Mouse (Mus musculus) CH12.LX (cell line): ENCODE measurements at regions not wholly inside any gene's neighbourhood (a gene's known extent, or its start where the extent isn't known, plus 50 kb on each side); places are given as distances from the start of the nearest gene placed in this dataset.

Source experiments
- CTCF ChIP-seq, 2 experiments: IDR thresholded peaks in 1 of 2; conservative IDR thresholded peaks in 1 of 2; 2 replicates each; pipeline ENCODE4 v1.5.1; 2011 to 2012; ENCODE audit warnings: low read depth in 2 of 2, low read length in 2 of 2, improper control_type of control experiment in 1 of 2, inconsistent platforms in 1 of 2, mild to moderate bottlenecking in 1 of 2, moderate library complexity in 1 of 2
- E2F4 ChIP-seq: IDR thresholded peaks from 2 replicates; pipeline ENCODE4 v1.6.1; 2011; ENCODE audit warnings: low read depth, low read length, improper control_type of control experiment; ENCODE audit not compliant: insufficient replicate concordance
- EP300 ChIP-seq: IDR thresholded peaks from 2 replicates; pipeline ENCODE4 v1.6.1; 2011; ENCODE audit warnings: low read length, improper control_type of control experiment
- MAZ ChIP-seq: IDR thresholded peaks from 2 replicates; pipeline ENCODE4 v1.6.1; 2012; ENCODE audit warnings: low read depth, mild to moderate bottlenecking, inconsistent platforms, low read length, improper control_type of control experiment, moderate library complexity
- MXI1 ChIP-seq: IDR thresholded peaks from 2 replicates; pipeline ENCODE4 v1.6.1; 2011; ENCODE audit warnings: mild to moderate bottlenecking, low read depth, low read length, improper control_type of control experiment
- POLR2A ChIP-seq: IDR thresholded peaks from 2 replicates; pipeline ENCODE4 v1.6.1; 2011; ENCODE audit warnings: low read depth, mild to moderate bottlenecking, improper control_type of control experiment, low read length
- RCOR1 ChIP-seq: conservative IDR thresholded peaks from 2 replicates; pipeline ENCODE4 v1.6.1; 2012; ENCODE audit warnings: low read depth, mild to moderate bottlenecking, inconsistent platforms, low read length, improper control_type of control experiment
- TCF12 ChIP-seq: IDR thresholded peaks from 2 replicates; pipeline ENCODE4 v1.6.1; 2014; ENCODE audit warnings: low read depth, mild to moderate bottlenecking, inconsistent platforms, low read length, improper control_type of control experiment

- TF ChIP-seq CTCF (conservative IDR thresholded peaks at IDR 0.05 in 1 of 2, IDR thresholded peaks at IDR 0.05 in 1 of 2; ENCODE audit: low read depth in 2 of 2, low read length in 2 of 2) (no peak), POLR2A (no peak), MXI1 (no peak), E2F4 (no peak), TCF12 (no peak), EP300 (no peak), MAZ (no peak), RCOR1 (no peak)
These were observed 126.0 kb downstream of the Zfp706 start for GRCm38 (mm10) chr15:36881576-36881975.
